Mouse (Mus musculus) intestine, embryonic 15.5 days (tissue): ENCODE measurements around the gene Trim46. TPM values are rescaled to one million over a fixed set of nuclear protein-coding genes. Genes with fewer than 3 reads are reported as not detected.

ENCODE experiments used
- ATAC-seq: fragments of 200-750 bp; cut with Nextera tagmentation; 2 replicates; pipeline ENCODE4 v1.8.0; 2017; ENCODE audit warnings: moderate TSS enrichment, moderate library complexity
- H3K27ac ChIP-seq: fragments of 300-500 bp; sonication (generic); 2 replicates; pipeline ENCODE4 v1.5.1; 2015; ENCODE audit warnings: mild to moderate bottlenecking, inconsistent platforms
- H3K27me3 ChIP-seq: fragments of 300-500 bp; sonication (generic); replicated peaks from 2 replicates; pipeline ENCODE4 v1.6.1; 2015; ENCODE audit warnings: inconsistent platforms
- H3K36me3 ChIP-seq: fragments of 300-500 bp; sonication (generic); 2 replicates; pipeline ENCODE4 v1.6.1; 2015; ENCODE audit warnings: inconsistent platforms
- H3K4me1 ChIP-seq: fragments of 300-500 bp; sonication (generic); replicated peaks from 2 replicates; pipeline ENCODE4 v1.6.1; 2015; ENCODE audit warnings: inconsistent platforms
- H3K4me2 ChIP-seq: fragments of 300-500 bp; sonication (generic); replicated peaks from 2 replicates; pipeline ENCODE4 v1.6.1; 2015; ENCODE audit warnings: mild to moderate bottlenecking, inconsistent platforms
- H3K4me3 ChIP-seq: fragments of 300-500 bp; sonication (generic); replicated peaks from 2 replicates; pipeline ENCODE4 v1.5.1; 2015; ENCODE audit warnings: inconsistent platforms
- H3K9ac ChIP-seq: fragments of 300-500 bp; sonication (generic); 2 replicates; pipeline ENCODE4 v1.6.1; 2015; ENCODE audit warnings: inconsistent platforms
- H3K9me3 ChIP-seq: fragments of 300-500 bp; sonication (generic); 2 replicates; pipeline ENCODE4 v1.6.1; 2016; ENCODE audit warnings: inconsistent platforms
- WGBS: fragments of 180-500 bp; shearing (Covaris S2); methylation state at CpG from one replicate; pipeline ENCODE4 v1.1.7; 2015; 5-methylcytosine and 5-hydroxymethylcytosine counted together
- polyA plus RNA-seq: library from polyadenylated mRNA; unstranded; fragments of >200 nt; fragmentation: Nextera tagmentation; extraction: Ambion mirVana; gene quantifications from 2 replicates; pipeline ENCODE4 v1.2.1, GENCODE M21; 2015

Trim46 gene
- polyA plus RNA-seq, 1 experiment from 2014 or later, result 2.9 TPM

DNA sequence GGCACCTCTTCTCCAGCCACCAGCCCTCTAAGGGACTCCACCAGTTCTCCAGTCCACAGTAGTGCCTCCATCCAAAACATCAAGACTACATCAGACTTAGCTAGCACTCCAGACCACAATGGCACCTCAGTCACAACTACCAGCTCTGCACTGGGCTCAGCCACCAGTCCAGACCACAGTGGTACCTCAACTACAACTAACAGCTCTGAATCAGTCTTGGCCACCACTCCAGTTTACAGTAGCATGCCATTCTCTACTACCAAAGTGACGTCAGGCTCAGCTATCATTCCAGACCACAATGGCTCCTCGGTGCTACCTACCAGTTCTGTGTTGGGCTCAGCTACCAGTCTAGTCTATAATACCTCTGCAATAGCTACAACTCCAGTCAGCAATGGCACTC lies 15.5 kb downstream of the Trim46 start:
- 83% methylated on average over 2 of the region's 2 CpGs for WGBS
- no peak for ATAC-seq
- Histone ChIP-seq H3K9me3 (no peaks in the 10 kb centered on the region), H3K4me3 (no peak overlapping the region), H3K4me2 (no peak overlapping the region), H3K27me3 (0 out of 2 replicates have a peak, but pooled peaks cover 4% of the 10 kb centered on the region), H3K4me1 (peaks cover 40% of the 10 kb centered on the region), H3K36me3 (no peaks in the 10 kb centered on the region), H3K27ac (no peak overlapping the region), H3K9ac (no peak overlapping the region)

DNA sequence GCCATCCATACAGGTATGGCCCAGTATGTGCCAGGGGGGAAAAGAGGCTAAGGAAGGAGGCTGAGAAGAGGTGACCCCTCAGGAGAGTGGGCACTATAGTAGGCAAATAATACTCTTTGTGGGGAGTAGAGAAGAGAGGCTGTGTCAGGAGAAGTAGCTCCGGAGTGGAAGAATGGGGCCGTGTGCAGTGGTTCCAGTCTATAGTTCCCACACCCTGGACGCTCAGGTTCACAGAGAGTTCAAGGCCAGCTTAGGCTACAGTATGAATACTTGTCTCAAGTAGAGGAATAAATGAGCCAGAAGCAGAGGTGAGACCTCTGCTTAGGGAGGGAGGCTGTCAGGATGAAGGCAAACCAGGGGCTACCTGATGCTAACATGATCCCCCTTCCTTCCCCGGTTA lies 16.8 kb downstream of the Trim46 start:
- no peak overlapping the region for H3K4me3 ChIP-seq
- H3K9ac ChIP-seq, result no peak overlapping the region
- H3K36me3 ChIP-seq, result no peaks in the 10 kb centered on the region
- 46% methylated on average over 4 of the region's 4 CpGs for WGBS
- H3K4me1 ChIP-seq, result peaks cover 40% of the 10 kb centered on the region
- H3K27ac ChIP-seq, result no peak overlapping the region
- H3K9me3 ChIP-seq, result no peaks in the 10 kb centered on the region
- H3K27me3 ChIP-seq, result 0 out of 2 replicates have a peak, but pooled peaks cover 4% of the 10 kb centered on the region
- H3K4me2 ChIP-seq, result peak overlapping the region; percentile 84; the same call in 1 of the 2 replicates
- no peak for ATAC-seq

DNA sequence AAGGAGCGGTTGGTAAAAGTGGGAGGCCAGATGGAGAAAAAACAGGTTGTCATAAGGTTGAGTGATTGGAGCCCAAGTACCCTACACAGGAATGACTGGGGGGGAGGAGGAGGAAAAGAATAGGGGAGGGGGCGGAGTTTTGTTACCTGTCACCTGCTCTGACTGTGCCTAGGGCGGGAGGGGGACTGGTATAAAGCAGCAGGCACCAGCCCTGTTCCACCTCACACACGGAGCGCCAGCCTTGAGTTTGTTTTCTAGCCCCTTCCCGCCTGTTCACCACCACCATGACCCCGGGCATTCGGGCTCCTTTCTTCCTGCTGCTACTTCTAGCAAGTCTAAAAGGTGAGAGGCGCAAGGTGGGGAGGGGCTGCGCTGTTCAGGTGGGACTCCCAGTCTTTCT lies 17.3 kb downstream of the Trim46 start, which contains the start of gene Muc1:
Gene Muc1, plus strand, starts transcription at position 222 of the 400 bp plus-strand sequence.
- H3K36me3 ChIP-seq, result no peaks in the 10 kb centered on the region
- H3K4me3 ChIP-seq, result peak within 1 kb of the TSS; percentile 44
- H3K9me3 ChIP-seq, result no peaks in the 10 kb centered on the region
- peaks cover 39% of the 10 kb centered on the region for H3K4me1 ChIP-seq
- H3K27ac ChIP-seq, result no peak within 1 kb of the TSS
- 0 out of 2 replicates have a peak, but pooled peaks cover 4% of the 10 kb centered on the region for H3K27me3 ChIP-seq
- peak within 1 kb of the TSS; percentile 84 for H3K4me2 ChIP-seq
- peak; percentile 22; the same call in 1 of the 2 replicates for ATAC-seq
- no peak within 1 kb of the TSS for H3K9ac ChIP-seq
- WGBS, result 30% methylated on average over 10 of the region's 10 CpGs

DNA sequence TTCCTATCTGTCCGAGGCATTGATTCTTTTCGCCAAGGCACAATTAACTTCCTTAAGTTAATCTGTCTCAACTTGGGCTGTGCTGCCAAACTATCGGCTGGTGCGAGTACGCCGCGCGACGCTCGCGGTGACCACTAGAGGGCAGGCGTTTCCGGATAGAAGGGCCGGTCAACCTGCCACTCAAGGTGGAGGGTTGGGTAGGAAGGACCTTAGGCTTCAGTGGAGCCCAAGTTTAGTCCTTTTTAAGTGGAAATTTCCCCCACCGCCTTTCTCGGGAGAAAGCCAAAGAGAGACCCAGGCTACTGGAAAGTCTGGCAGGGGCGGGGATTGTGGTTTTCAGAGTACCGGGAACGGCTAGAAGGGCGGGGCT lies 17.9 kb downstream of the Trim46 start:
- H3K4me2 ChIP-seq, result peak overlapping the region; percentile 84
- no peaks in the 10 kb centered on the region for H3K36me3 ChIP-seq
- peaks cover 32% of the 10 kb centered on the region for H3K4me1 ChIP-seq
- peak; percentile 78 for ATAC-seq
- no peaks in the 10 kb centered on the region for H3K9me3 ChIP-seq
- H3K27ac ChIP-seq, result no peak overlapping the region
- WGBS, result under 1% methylated on average over 20 of the region's 20 CpGs
- H3K27me3 ChIP-seq, result 0 out of 2 replicates have a peak, but pooled peaks cover 4% of the 10 kb centered on the region
- no peak overlapping the region for H3K9ac ChIP-seq
- H3K4me3 ChIP-seq, result peak overlapping the region; percentile 44

DNA sequence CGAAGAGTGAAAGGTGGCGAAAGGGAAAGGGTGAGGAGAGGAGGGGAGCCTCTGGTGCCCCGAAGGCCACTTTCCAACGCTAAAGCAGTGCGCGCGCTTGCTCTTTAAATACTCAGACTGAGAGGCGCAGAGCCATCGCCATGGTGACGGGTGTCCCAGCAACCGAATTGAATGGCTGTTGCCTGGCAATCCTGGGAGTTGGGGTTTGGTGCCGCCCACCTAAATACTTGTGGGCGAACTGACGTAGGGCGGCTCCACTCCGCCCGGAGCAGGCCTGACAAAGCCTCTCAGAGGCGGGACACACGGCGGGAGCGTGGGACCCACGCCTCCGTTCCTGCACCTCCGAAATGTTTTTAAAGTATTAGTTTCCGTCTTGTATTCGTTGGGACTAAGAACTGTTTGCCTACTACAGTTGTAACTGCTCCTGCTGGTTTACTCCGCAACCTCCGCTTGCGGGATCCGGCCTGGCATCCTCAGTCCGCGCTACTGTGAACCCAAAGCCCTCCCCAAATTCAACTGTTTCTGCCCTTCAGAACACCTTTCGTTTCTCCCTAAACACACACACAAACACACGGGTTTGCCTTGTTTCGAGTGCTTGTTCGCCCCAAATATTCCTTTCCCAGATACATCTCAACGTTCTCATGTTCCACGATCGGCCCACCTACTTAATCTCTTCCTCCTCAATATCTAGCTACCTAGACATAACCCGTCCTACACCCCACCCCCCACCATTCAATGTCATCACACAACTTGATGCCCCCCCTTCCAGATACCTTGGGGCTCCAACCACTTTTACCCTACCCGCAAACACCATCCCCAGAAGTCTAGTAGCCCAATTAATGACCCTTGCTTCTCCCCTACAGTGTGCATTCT lies 18.6 kb downstream of the Trim46 start:
- Histone ChIP-seq H3K4me3 (peak overlapping the region; percentile 44), H3K9me3 (no peaks in the 10 kb centered on the region), H3K36me3 (no peaks in the 10 kb centered on the region), H3K27ac (peak overlapping the region; percentile 54; the same call in 1 of the 2 replicates), H3K4me1 (peaks cover 27% of the 10 kb centered on the region), H3K4me2 (peak overlapping the region; percentile 84), H3K27me3 (0 out of 2 replicates have a peak, but pooled peaks cover 4% of the 10 kb centered on the region), H3K9ac (peak overlapping the region; percentile 28; the same call in 1 of the 2 replicates)
- peak; percentile 73 for ATAC-seq
- WGBS, result 4% methylated on average over 41 of the region's 41 CpGs

DNA sequence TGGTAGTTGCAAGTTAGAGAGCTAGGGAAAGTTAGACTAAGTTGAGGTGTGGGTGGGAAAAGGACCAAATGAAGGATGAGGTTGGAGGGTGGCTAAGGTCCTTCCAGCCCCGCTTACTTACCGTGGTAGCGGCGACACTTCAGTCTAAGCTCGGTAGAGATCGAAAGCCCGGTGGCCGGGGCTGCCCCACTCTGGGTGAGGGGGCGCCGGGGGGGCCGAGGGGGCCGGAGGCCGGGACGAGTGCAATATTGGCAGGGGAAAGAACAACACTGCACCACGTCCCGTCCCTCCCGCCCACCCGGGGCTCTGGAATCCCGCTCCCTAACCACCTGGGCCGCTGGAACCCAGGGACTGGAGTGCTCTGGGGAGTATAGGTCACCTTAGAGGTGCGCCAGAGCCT lies 19.2 kb downstream of the Trim46 start, which contains the start of gene Mtx1:
Gene Mtx1, minus strand, starts transcription at position 189 of the 400 bp plus-strand sequence.
- peak within 1 kb of the TSS; percentile 44 for H3K4me3 ChIP-seq
- H3K27me3 ChIP-seq, result 0 out of 2 replicates have a peak, but pooled peaks cover 4% of the 10 kb centered on the region
- H3K27ac ChIP-seq, result peak within 1 kb of the TSS; percentile 54; the same call in 1 of the 2 replicates
- H3K4me2 ChIP-seq, result peak within 1 kb of the TSS; percentile 84
- H3K9me3 ChIP-seq, result no peaks in the 10 kb centered on the region
- 5% methylated on average over 21 of the region's 21 CpGs for WGBS
- H3K36me3 ChIP-seq, result no peaks in the 10 kb centered on the region
- peak; percentile 16 for ATAC-seq
- H3K9ac ChIP-seq, result peak within 1 kb of the TSS; percentile 28; the same call in 1 of the 2 replicates
- H3K4me1 ChIP-seq, result peaks cover 27% of the 10 kb centered on the region

DNA sequence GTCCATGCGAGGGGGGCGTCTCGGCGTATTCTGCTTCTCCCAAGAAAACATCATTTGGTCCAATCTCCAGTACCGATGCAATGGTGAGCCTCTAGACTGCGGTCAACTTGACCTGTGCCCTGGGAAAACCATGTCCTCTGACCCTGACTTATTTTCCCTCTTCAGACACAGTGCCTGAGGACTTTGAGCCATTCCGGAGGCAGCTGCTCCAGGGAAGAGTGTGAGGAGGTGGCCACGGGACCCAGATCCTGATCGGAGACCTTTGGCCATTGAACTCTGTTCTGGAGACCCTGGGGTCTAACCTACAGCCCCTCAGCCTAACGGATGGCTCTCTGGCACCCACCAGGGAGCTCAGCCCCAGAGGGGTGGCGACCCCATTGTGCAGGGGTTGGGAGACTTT lies 19.7 kb downstream of the Trim46 start:
- Histone ChIP-seq H3K4me2 (peak overlapping the region; percentile 84), H3K4me1 (peaks cover 27% of the 10 kb centered on the region), H3K9ac (no peak overlapping the region), H3K27ac (no peak overlapping the region), H3K27me3 (0 out of 2 replicates have a peak, but pooled peaks cover 4% of the 10 kb centered on the region), H3K36me3 (no peaks in the 10 kb centered on the region), H3K4me3 (peak overlapping the region; percentile 44), H3K9me3 (no peaks in the 10 kb centered on the region)
- no peak for ATAC-seq
- 38% methylated on average over 11 of the region's 11 CpGs for WGBS

DNA sequence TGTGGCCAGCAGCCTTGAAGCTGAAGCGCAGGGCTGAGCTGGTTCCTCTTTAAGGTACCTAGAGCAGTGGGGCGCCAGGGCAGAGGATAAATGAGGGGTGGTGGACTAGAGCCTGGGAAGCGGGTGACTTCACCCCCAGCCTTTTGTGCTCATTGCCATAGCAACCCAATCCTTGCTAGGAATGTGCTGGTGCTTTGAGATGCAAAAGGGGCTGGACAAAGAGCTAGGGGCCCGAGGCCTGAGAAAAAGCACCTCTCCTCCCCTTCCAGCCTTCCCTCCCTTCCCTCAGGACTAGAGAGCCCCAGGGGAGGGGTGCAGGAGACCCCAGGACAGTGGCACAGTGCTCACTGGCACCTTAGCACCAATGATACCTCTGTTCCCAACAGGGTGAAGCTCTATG lies 20.2 kb downstream of the Trim46 start:
- Histone ChIP-seq H3K36me3 (no peaks in the 10 kb centered on the region), H3K4me3 (no peak overlapping the region), H3K9me3 (no peaks in the 10 kb centered on the region), H3K27me3 (0 out of 2 replicates have a peak, but pooled peaks cover 4% of the 10 kb centered on the region), H3K9ac (no peak overlapping the region; the same call in 1 of the 2 replicates), H3K4me1 (peaks cover 27% of the 10 kb centered on the region), H3K4me2 (no peak overlapping the region), H3K27ac (no peak overlapping the region)
- WGBS, result 45% methylated on average over 4 of the region's 4 CpGs
- ATAC-seq, result no peak

DNA sequence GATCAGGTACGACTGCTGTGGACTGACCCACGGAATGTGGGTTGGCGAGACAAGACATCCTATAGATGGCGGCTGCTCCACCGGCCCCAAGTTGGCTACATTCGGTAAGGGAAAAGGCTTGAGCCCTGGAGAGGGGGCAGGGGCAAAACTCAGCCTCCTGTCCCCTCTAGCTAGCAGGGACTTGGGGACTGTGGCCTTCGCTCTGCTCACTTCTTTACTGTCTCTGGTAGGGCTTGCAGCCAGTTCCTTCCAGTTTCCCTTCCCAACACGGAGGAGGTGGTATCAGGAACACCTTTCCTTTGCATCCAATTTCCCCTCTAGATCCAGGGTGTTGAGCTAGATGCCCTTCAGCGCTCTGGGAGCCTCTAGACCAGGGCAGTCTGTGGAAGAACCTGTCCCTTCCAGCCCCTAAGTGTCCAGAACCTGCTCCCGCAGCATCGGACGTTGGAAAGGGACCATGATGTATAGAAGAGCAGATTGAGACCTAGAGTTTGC lies 20.7 kb downstream of the Trim46 start:
- WGBS, result 63% methylated on average over 12 of the region's 12 CpGs
- H3K27me3 ChIP-seq, result 0 out of 2 replicates have a peak, but pooled peaks cover 4% of the 10 kb centered on the region
- H3K9ac ChIP-seq, result no peak overlapping the region; the same call in 1 of the 2 replicates
- H3K4me3 ChIP-seq, result no peak overlapping the region
- H3K4me1 ChIP-seq, result peaks cover 27% of the 10 kb centered on the region
- no peak for ATAC-seq
- H3K9me3 ChIP-seq, result no peaks in the 10 kb centered on the region
- H3K27ac ChIP-seq, result no peak overlapping the region
- H3K4me2 ChIP-seq, result no peak overlapping the region
- no peaks in the 10 kb centered on the region for H3K36me3 ChIP-seq

DNA sequence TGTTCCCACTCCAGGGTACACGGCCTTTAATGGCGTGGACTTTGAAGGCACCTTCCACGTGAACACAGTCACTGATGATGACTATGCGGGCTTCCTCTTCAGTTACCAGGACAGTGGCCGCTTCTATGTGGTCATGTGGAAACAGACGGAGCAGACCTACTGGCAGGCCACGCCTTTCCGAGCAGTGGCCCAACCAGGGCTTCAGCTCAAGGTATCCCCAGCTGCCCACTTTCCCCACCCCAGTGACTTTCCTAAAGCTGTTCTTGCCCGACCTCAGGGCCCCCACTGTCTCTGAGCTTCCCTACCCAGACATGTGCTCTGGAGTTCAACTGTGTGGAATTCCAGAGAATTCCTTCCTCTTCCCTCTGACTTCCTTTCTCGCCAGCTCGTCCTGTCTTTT lies 21.3 kb downstream of the Trim46 start:
- 79% methylated on average over 11 of the region's 11 CpGs for WGBS
- no peak for ATAC-seq
- no peaks in the 10 kb centered on the region for H3K36me3 ChIP-seq
- H3K9me3 ChIP-seq, result no peaks in the 10 kb centered on the region
- H3K4me3 ChIP-seq, result no peak overlapping the region
- no peak overlapping the region for H3K27ac ChIP-seq
- H3K27me3 ChIP-seq, result 0 out of 2 replicates have a peak, but pooled peaks cover 4% of the 10 kb centered on the region
- H3K4me2 ChIP-seq, result no peak overlapping the region
- no peak overlapping the region for H3K9ac ChIP-seq
- H3K4me1 ChIP-seq, result peaks cover 27% of the 10 kb centered on the region

DNA sequence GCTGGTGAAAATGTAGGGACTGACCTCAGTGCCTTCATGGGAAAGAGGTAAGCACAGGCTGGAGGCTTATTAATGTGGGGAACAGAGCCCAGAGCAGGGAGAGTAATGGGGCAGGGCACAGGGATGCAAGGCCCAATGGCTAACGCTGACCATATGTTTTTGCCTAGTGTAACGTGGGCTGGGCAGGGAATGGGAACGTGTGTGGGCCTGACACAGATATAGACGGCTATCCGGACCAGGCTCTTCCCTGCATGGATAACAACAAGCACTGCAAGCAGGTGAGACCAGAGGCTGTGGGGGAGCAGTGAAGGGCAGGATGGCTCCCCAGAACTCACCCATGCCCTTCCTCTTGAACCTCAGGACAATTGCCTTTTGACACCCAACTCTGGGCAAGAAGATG lies 24.9 kb downstream of the Trim46 start:
- Histone ChIP-seq H3K36me3 (no peaks in the 10 kb centered on the region), H3K27ac (no peak overlapping the region), H3K4me2 (no peak overlapping the region), H3K9me3 (no peaks in the 10 kb centered on the region), H3K27me3 (no peaks in the 10 kb centered on the region), H3K4me3 (no peak overlapping the region), H3K4me1 (peaks cover 3% of the 10 kb centered on the region), H3K9ac (no peak overlapping the region)
- WGBS, result 78% methylated on average over 5 of the region's 5 CpGs
- no peak for ATAC-seq

DNA sequence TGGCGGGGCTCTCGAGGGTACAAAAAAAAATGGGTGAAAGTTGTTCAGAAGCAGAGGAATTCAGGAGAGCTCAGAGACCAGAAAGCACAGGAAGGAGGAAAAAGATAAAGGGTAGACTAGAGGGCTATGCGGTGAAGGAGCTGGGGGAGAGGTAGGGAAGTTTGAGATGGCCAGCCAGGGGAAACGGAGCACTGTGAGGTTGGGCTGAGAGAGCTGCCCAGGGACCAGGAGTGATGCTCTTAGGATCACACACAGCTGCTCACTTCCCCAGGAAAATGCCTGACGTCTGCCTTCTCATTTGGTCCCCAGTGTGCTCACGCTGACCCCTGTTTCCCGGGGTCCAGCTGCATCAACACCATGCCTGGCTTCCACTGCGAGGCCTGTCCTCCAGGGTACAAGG lies 26.6 kb downstream of the Trim46 start:
- Histone ChIP-seq H3K4me3 (no peak overlapping the region), H3K4me1 (peaks cover 15% of the 10 kb centered on the region), H3K27ac (no peak overlapping the region), H3K27me3 (no peaks in the 10 kb centered on the region), H3K36me3 (no peaks in the 10 kb centered on the region), H3K9me3 (no peaks in the 10 kb centered on the region), H3K9ac (no peak overlapping the region), H3K4me2 (no peak overlapping the region)
- WGBS, result 36% methylated on average over 8 of the region's 8 CpGs
- ATAC-seq, result no peak
